Mouse (Mus musculus): ENCODE results near the gene Wdr95.

The Wdr95 gene

GRCm38 (mm10) chr5:149634409-149635035, 106.0 kb downstream of the Wdr95 start:
- no peak for DNase-seq

- DNase-seq, result no peak
Measured at GRCm38 (mm10) chr5:149635556-149635955, 107.1 kb downstream of the Wdr95 start.

GRCm38 (mm10) chr5:149636075-149636920, 107.8 kb downstream of the Wdr95 start, which contains the start of gene Hsph1:
Gene Hsph1 (minus strand): TSS chr5:149636376.
- peak; percentile 90 to 96 for DNase-seq

- DNase-seq, result no peak
Measured at GRCm38 (mm10) chr5:149637306-149637705, 108.8 kb downstream of the Wdr95 start.

GRCm38 (mm10) chr5:149641277-149641892, 112.9 kb downstream of the Wdr95 start:
- DNase-seq, result no peak

- DNase-seq, result no peak
Measured at GRCm38 (mm10) chr5:149642366-149642765, 113.9 kb downstream of the Wdr95 start.

GRCm38 (mm10) chr5:149642783-149643509, 114.5 kb downstream of the Wdr95 start:
- no peak for DNase-seq

GRCm38 (mm10) chr5:149647367-149648115, 119.1 kb downstream of the Wdr95 start:
- no peak for DNase-seq

- no peak for DNase-seq
Measured at GRCm38 (mm10) chr5:149648196-149648595, 119.7 kb downstream of the Wdr95 start.

- DNase-seq, result no peak
Measured at GRCm38 (mm10) chr5:149648895-149649406, 120.5 kb downstream of the Wdr95 start.

- DNase-seq, result no peak
Measured at GRCm38 (mm10) chr5:149649499-149650178, 121.2 kb downstream of the Wdr95 start.

- no peak for DNase-seq
Measured at GRCm38 (mm10) chr5:149650179-149650553, 121.7 kb downstream of the Wdr95 start.

- no peak for DNase-seq
Measured at GRCm38 (mm10) chr5:149655636-149656035, 127.2 kb downstream of the Wdr95 start.

GRCm38 (mm10) chr5:149658022-149658421, 129.5 kb downstream of the Wdr95 start:
- no peak for DNase-seq

- no peak for DNase-seq
Measured at GRCm38 (mm10) chr5:149658741-149659413, 130.4 kb downstream of the Wdr95 start.

- DNase-seq, result no peak
Measured at GRCm38 (mm10) chr5:149659414-149659780, 130.9 kb downstream of the Wdr95 start.

- DNase-seq, result no peak
Measured at GRCm38 (mm10) chr5:149661428-149661827, 132.9 kb downstream of the Wdr95 start.
